Mouse (Mus musculus): ENCODE data around the gene Dusp13.

Gene Dusp13

GRCm38 (mm10) chr14:21747436-21748141, 3.4 kb downstream of the Dusp13 start:
- no peak for DNase-seq

- DNase-seq, result no peak
Measured at GRCm38 (mm10) chr14:21746846-21747245, 4.1 kb downstream of the Dusp13 start.

- DNase-seq, result no peak
Measured at GRCm38 (mm10) chr14:21746251-21746650, 4.7 kb downstream of the Dusp13 start.

- DNase-seq, result no peak
Measured at GRCm38 (mm10) chr14:21745149-21745548, 5.8 kb downstream of the Dusp13 start.

- DNase-seq, result no peak
Measured at GRCm38 (mm10) chr14:21744169-21744568, 6.8 kb downstream of the Dusp13 start.

GRCm38 (mm10) chr14:21742441-21742840, 8.5 kb downstream of the Dusp13 start:
- no peak for DNase-seq

- peak; percentile 78 for DNase-seq
Measured at GRCm38 (mm10) chr14:21741786-21742185, 9.2 kb downstream of the Dusp13 start.

GRCm38 (mm10) chr14:21741314-21741713, 9.7 kb downstream of the Dusp13 start:
- DNase-seq, result no peak

- DNase-seq, result no peak
Measured at GRCm38 (mm10) chr14:21740345-21740744, 10.6 kb downstream of the Dusp13 start.

- DNase-seq, result no peak
Measured at GRCm38 (mm10) chr14:21733131-21733905, 17.7 kb downstream of the Dusp13 start.

GRCm38 (mm10) chr14:21729936-21730335, 21.0 kb downstream of the Dusp13 start:
- DNase-seq, result no peak

GRCm38 (mm10) chr14:21729031-21729732, 21.8 kb downstream of the Dusp13 start:
- peak; percentile 73 for DNase-seq

GRCm38 (mm10) chr14:21722021-21722698, 28.8 kb downstream of the Dusp13 start:
- DNase-seq, result no peak

GRCm38 (mm10) chr14:21720430-21721205, 30.4 kb downstream of the Dusp13 start:
- DNase-seq, result no peak

- DNase-seq, result no peak
Measured at GRCm38 (mm10) chr14:21719646-21720383, 31.2 kb downstream of the Dusp13 start.

GRCm38 (mm10) chr14:21714486-21714885, 36.5 kb downstream of the Dusp13 start, which contains the start of gene Dupd1:
Gene Dupd1, minus strand, starts transcription at chr14:21714576.
- DNase-seq, result no peak

- no peak for DNase-seq
Measured at GRCm38 (mm10) chr14:21711231-21711630, 39.8 kb downstream of the Dusp13 start.

GRCm38 (mm10) chr14:21709545-21709944, 41.4 kb downstream of the Dusp13 start:
- DNase-seq, result no peak

GRCm38 (mm10) chr14:21706759-21707571, 44.0 kb downstream of the Dusp13 start:
- peak; percentile 75 for DNase-seq

GRCm38 (mm10) chr14:21705462-21705861, 45.5 kb downstream of the Dusp13 start:
- no peak for DNase-seq

All from layer of hippocampus, adult 9-11 months (tissue).